Mouse (Mus musculus): ENCODE measurements around the gene Zmpste24.

- TF ChIP-seq CTCF (IDR thresholded peaks at IDR 0.05; ENCODE audit: low read depth, low read length) (no peak), POLR2A (IDR thresholded peaks at IDR 0.05; ENCODE audit: insufficient read depth, low read length) (no peak)
These were observed 17.6 kb downstream of the Zmpste24 start for GRCm38 (mm10) chr4:121080395-121080794.

All from ES-Bruce4 (cell line).